Mouse (Mus musculus) embryonic fibroblast, embryonic 13.5 days (primary cell): ENCODE results near the gene Fancg. TPM values are rescaled to one million over a fixed set of nuclear protein-coding genes. Genes with fewer than 3 reads are reported as not detected.

Experiments
- H3K27ac ChIP-seq: 2 replicates; pipeline ENCODE4 v1.5.1; 2012; ENCODE audit warnings: low read length, control low read depth, inconsistent platforms; ENCODE audit not compliant: insufficient read depth
- H3K4me1 ChIP-seq: 2 replicates; pipeline ENCODE4 v1.6.1; 2011; ENCODE audit warnings: low read length; ENCODE audit not compliant: control insufficient read depth, insufficient read depth
- H3K4me3 ChIP-seq: 2 replicates; pipeline ENCODE4 v1.5.1; 2011; ENCODE audit warnings: mild to moderate bottlenecking, control low read depth, low read length; ENCODE audit not compliant: insufficient read depth
- CTCF ChIP-seq: IDR thresholded peaks from 2 replicates; pipeline ENCODE4 v1.5.1; 2011; ENCODE audit warnings: mild to moderate bottlenecking, control low read depth, low read length, moderate library complexity, borderline replicate concordance; ENCODE audit not compliant: insufficient read depth
- POLR2A ChIP-seq: IDR thresholded peaks from 2 replicates; pipeline ENCODE4 v1.6.1; 2011; ENCODE audit warnings: low read depth, mild to moderate bottlenecking, control low read depth, low read length, moderate library complexity
- polyA plus RNA-seq: library from polyadenylated mRNA; stranded (reverse); fragments of >200 nt; gene quantifications from 2 replicates; pipeline ENCODE4 v1.2.4, GENCODE M21; 2011; ENCODE audit warnings: low read depth; ENCODE audit not compliant: missing spikeins, insufficient read length

Gene Fancg
- polyA plus RNA-seq, 1 experiment: 9.4 TPM

GRCm38 (mm10) chr4:42965039-42965719 lies 45.1 kb downstream of the Fancg start:
- Histone ChIP-seq H3K4me3 (no peak overlapping the region), H3K4me1 (no peaks in the 10 kb centered on the region), H3K27ac (no peak overlapping the region)
- TF ChIP-seq CTCF (no peak), POLR2A (no peak)

GRCm38 (mm10) chr4:42963480-42963879 lies 46.8 kb downstream of the Fancg start:
- Histone ChIP-seq H3K4me1 (no peaks in the 10 kb centered on the region), H3K4me3 (no peak overlapping the region), H3K27ac (no peak overlapping the region)
- no peak for TF ChIP-seq POLR2A
- TF ChIP-seq CTCF: no peak

GRCm38 (mm10) chr4:42961592-42961991 lies 48.7 kb downstream of the Fancg start:
- TF ChIP-seq POLR2A: no peak
- TF ChIP-seq CTCF: peak; percentile 69; the same call in 1 of the 2 replicates
- Histone ChIP-seq H3K4me3 (no peak overlapping the region), H3K4me1 (no peaks in the 10 kb centered on the region), H3K27ac (no peak overlapping the region)

- no peak overlapping the region for H3K27ac ChIP-seq
- no peaks in the 10 kb centered on the region for H3K4me1 ChIP-seq
- H3K4me3 ChIP-seq: no peak overlapping the region
- TF ChIP-seq POLR2A (0 out of 2 replicates have a peak, but pooled peaks have one; percentile 26), CTCF (no peak)
Observed at GRCm38 (mm10) chr4:42959382-42959781, 50.9 kb downstream of the Fancg start.

GRCm38 (mm10) chr4:42958942-42959341 lies 51.4 kb downstream of the Fancg start:
- H3K4me1 ChIP-seq: peaks cover under 1% of the 10 kb centered on the region; the same call in 1 of the 2 replicates
- TF ChIP-seq CTCF: no peak
- TF ChIP-seq POLR2A: no peak
- no peak overlapping the region for H3K27ac ChIP-seq
- no peak overlapping the region for H3K4me3 ChIP-seq

- Histone ChIP-seq H3K4me3 (no peak overlapping the region), H3K27ac (no peak overlapping the region), H3K4me1 (peaks cover 4% of the 10 kb centered on the region; the same call in 1 of the 2 replicates)
- TF ChIP-seq CTCF: no peak
- TF ChIP-seq POLR2A: no peak
Observed at GRCm38 (mm10) chr4:42957979-42958378, 52.3 kb downstream of the Fancg start.

- Histone ChIP-seq H3K27ac (no peak overlapping the region), H3K4me1 (peaks cover 5% of the 10 kb centered on the region; the same call in 1 of the 2 replicates), H3K4me3 (no peak overlapping the region)
- no peak for TF ChIP-seq CTCF
- no peak for TF ChIP-seq POLR2A
Observed at GRCm38 (mm10) chr4:42957306-42957705, 53.0 kb downstream of the Fancg start.

GRCm38 (mm10) chr4:42956581-42956980 lies 53.7 kb downstream of the Fancg start:
- Histone ChIP-seq H3K4me1 (peaks cover 11% of the 10 kb centered on the region), H3K27ac (no peak overlapping the region), H3K4me3 (no peak overlapping the region)
- TF ChIP-seq POLR2A (no peak), CTCF (no peak)

GRCm38 (mm10) chr4:42955200-42955599 lies 55.1 kb downstream of the Fancg start:
- Histone ChIP-seq H3K4me1 (peaks cover 17% of the 10 kb centered on the region), H3K27ac (no peak overlapping the region), H3K4me3 (no peak overlapping the region)
- TF ChIP-seq POLR2A: no peak
- no peak for TF ChIP-seq CTCF

GRCm38 (mm10) chr4:42954297-42954696 lies 56.0 kb downstream of the Fancg start:
- no peak overlapping the region for H3K4me3 ChIP-seq
- TF ChIP-seq CTCF: peak; percentile 78; the same call in 1 of the 2 replicates
- no peak for TF ChIP-seq POLR2A
- H3K4me1 ChIP-seq: peaks cover 17% of the 10 kb centered on the region
- no peak overlapping the region for H3K27ac ChIP-seq
